Mouse (Mus musculus) liver, embryonic 11.5 days (tissue): ENCODE measurements around the gene Tspan12. TPM values are rescaled to one million over a fixed set of nuclear protein-coding genes. Genes with fewer than 3 reads are reported as not detected.
"Not testable (repeated sequence)": the region's sequence is repeated elsewhere in the genome, so short reads cannot be mapped to it uniquely, and the experiment has no call there.

ENCODE experiments used
- ATAC-seq: fragments of 200-750 bp; cut with Nextera tagmentation; replicated peaks from 2 replicates; pipeline ENCODE4 v1.8.0; 2017; ENCODE audit warnings: moderate number of reproducible peaks, mild to moderate bottlenecking, moderate TSS enrichment, moderate library complexity; ENCODE audit not compliant: low FRiP score
- DNase-seq: peaks from one replicate; pipeline ENCODE4 v3.0.0-alpha.2; 2017; ENCODE audit warnings: low spot score
- H3K27ac ChIP-seq: fragments of 300-500 bp; sonication (generic); 2 replicates; pipeline ENCODE4 v1.5.1; 2014; ENCODE audit warnings: mild to moderate bottlenecking, low read depth, low read length, control low read depth
- H3K27me3 ChIP-seq: fragments of 300-500 bp; sonication (generic); replicated peaks from 2 replicates; pipeline ENCODE4 v1.6.1; 2014; ENCODE audit warnings: low read length, mixed read lengths; ENCODE audit not compliant: control insufficient read depth, insufficient read depth
- H3K36me3 ChIP-seq: fragments of 300-500 bp; sonication (generic); 2 replicates; pipeline ENCODE4 v1.6.1; 2014; ENCODE audit warnings: mild to moderate bottlenecking, low read length, moderate library complexity, mixed read lengths; ENCODE audit not compliant: control insufficient read depth, insufficient read depth
- H3K4me1 ChIP-seq: fragments of 300-500 bp; sonication (generic); replicated peaks from 2 replicates; pipeline ENCODE4 v1.6.1; 2014; ENCODE audit warnings: low read length, mixed read lengths; ENCODE audit not compliant: control insufficient read depth, insufficient read depth
- H3K4me2 ChIP-seq: fragments of 300-500 bp; sonication (generic); 2 replicates; pipeline ENCODE4 v1.6.1; 2014; ENCODE audit warnings: mild to moderate bottlenecking, control low read depth, moderate library complexity
- H3K4me3 ChIP-seq: fragments of 300-500 bp; sonication (generic); 2 replicates; pipeline ENCODE4 v1.5.1; 2014; ENCODE audit warnings: low read depth, low read length, control low read depth
- H3K9ac ChIP-seq: fragments of 300-500 bp; sonication (generic); 2 replicates; pipeline ENCODE4 v1.6.1; 2014; ENCODE audit warnings: low read depth, low read length, control low read depth
- H3K9me3 ChIP-seq: fragments of 300-500 bp; sonication (generic); 2 replicates; pipeline ENCODE4 v1.6.1; 2016; ENCODE audit warnings: low read length, inconsistent platforms, mixed read lengths; ENCODE audit not compliant: control insufficient read depth
- WGBS: fragments of 180-500 bp; shearing (Covaris S2); extraction: QIAGEN DNeasy Blood & Tissue Kit; methylation state at CpG from one replicate; pipeline ENCODE4 v1.1.7; 2014; 5-methylcytosine and 5-hydroxymethylcytosine counted together
- polyA plus RNA-seq: library from polyadenylated mRNA; unstranded; fragments of >200 nt; fragmentation: Nextera tagmentation; extraction: Ambion mirVana; gene quantifications from 2 replicates; pipeline ENCODE4 v1.2.1, GENCODE M21; 2014

The Tspan12 gene
- polyA plus RNA-seq, 1 experiment from 2014 or later = 47.9 TPM

DNA sequence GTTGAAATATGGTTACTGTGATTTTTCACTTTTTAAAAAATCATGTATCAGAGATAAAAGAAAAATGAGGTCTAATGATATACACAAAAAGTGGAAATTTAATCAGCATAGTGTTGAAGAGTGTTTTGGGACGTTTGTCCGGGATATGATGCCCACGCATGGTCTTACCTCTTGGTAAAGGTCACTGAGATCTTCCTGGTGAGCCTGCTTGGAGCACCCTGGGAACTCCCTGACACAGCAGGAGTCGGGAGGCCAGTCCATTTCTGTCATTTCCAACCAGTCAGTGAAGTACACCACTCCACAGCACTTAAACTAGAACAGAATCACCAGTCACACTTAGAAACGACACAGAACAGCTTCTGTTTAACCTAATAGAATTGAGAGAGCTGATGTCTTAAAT lies 56.9 kb downstream of the Tspan12 start:
- Histone ChIP-seq H3K4me3 (no peak overlapping the region), H3K4me2 (no peak overlapping the region), H3K9ac (no peak overlapping the region), H3K27me3 (no peaks in the 10 kb centered on the region), H3K9me3 (no peaks in the 10 kb centered on the region), H3K36me3 (no peaks in the 10 kb centered on the region), H3K4me1 (peaks cover 12% of the 10 kb centered on the region), H3K27ac (no peak overlapping the region)
- WGBS = 80% methylated on average over 5 of the region's 5 CpGs
- DNase-seq = no peak
- ATAC-seq = no peak; the same call in 1 of the 2 replicates

DNA sequence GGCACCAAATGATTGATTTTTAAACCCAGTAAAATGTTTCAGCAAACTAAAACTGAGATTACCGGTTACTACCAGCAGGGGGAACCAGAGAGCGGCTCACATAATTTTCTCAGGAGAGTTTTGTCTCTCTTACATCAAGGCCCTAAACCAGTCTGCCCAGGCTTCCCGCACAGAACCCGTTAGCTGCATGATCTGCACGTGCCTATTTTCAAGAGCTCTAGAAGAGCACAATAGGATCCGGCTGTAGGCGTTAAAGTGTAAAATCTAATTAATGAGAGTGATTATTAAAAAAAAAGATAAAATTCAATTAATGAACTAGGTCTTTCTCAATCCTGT lies 57.3 kb downstream of the Tspan12 start:
- peak; percentile 45 for DNase-seq
- Histone ChIP-seq H3K36me3 (no peaks in the 10 kb centered on the region), H3K4me3 (no peak overlapping the region), H3K4me2 (no peak overlapping the region), H3K9me3 (no peaks in the 10 kb centered on the region), H3K27me3 (no peaks in the 10 kb centered on the region), H3K27ac (no peak overlapping the region), H3K4me1 (peaks cover 16% of the 10 kb centered on the region), H3K9ac (no peak overlapping the region)
- ATAC-seq = peak; percentile 55; the same call in 1 of the 2 replicates
- WGBS = 11% methylated on average over 7 of the region's 7 CpGs

DNA sequence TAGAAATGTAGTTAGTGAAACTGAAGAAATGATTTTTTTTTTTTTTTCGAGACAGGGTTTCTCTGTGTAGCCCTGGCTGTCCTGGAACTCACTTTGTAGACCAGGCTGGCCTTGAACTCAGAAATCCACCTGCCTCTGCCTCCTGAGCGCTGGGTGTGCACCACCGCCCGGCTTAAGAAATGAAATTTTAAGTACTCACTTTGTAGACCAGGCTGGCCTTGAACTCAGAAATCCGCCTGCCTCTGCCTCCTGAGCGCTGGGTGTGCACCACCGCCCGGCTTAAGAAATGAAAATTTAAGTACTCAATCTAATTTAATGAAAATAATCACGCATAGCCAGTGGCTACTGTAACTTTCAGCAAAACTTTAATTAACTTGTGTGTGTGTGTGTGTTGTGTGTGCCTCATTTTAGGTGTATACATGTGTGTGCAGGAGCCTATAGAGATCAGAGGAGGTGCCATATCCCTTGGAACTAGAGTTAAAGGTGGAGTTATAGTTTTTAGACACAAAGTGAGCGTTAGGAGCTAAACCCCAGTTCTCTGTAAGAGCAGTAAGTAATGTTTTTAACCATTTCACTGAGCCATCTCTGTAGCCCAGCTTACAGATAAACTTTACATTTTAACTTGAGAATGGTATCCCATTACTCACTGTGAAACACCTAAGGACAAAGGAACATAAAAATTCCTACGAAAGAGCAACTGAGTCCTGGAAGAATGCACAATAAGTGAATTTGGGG lies 57.8 kb downstream of the Tspan12 start:
- Histone ChIP-seq H3K4me3 (no peak overlapping the region), H3K9ac (no peak overlapping the region)
- no peak for ATAC-seq

DNA sequence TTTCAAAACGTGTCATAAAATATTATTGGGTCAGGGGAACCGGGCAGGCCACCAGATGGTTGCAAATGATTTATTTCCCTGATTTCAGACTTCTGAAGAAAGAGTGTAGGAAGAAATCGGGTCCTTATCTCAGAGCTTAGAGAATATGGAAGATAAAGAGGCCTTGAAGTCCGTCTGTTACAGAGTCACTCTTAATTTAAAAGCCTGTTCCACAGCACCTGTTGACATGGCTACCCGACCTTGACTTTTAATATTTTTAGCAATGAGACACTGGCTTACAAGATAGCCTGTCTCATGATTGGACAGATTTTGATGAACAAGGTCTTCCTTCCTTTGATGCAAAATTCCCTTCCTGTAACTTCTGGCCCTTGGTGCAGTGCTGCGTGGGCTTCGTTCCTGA lies 61.0 kb downstream of the Tspan12 start:
- no peak for DNase-seq
- no peak for ATAC-seq
- 48% methylated on average over 7 of the region's 7 CpGs for WGBS

More for the DNA sequence above, 57.8 kb downstream of the Tspan12 start:
- WGBS = 77% methylated on average over 11 of the region's 11 CpGs
- no peak overlapping the region for H3K27ac ChIP-seq
- DNase-seq = no peak
- no peaks in the 10 kb centered on the region for H3K27me3 ChIP-seq
- peaks cover 17% of the 10 kb centered on the region for H3K4me1 ChIP-seq
- no peak overlapping the region for H3K4me2 ChIP-seq
- H3K36me3 ChIP-seq = no peaks in the 10 kb centered on the region
- H3K9me3 ChIP-seq = no peaks in the 10 kb centered on the region

DNA sequence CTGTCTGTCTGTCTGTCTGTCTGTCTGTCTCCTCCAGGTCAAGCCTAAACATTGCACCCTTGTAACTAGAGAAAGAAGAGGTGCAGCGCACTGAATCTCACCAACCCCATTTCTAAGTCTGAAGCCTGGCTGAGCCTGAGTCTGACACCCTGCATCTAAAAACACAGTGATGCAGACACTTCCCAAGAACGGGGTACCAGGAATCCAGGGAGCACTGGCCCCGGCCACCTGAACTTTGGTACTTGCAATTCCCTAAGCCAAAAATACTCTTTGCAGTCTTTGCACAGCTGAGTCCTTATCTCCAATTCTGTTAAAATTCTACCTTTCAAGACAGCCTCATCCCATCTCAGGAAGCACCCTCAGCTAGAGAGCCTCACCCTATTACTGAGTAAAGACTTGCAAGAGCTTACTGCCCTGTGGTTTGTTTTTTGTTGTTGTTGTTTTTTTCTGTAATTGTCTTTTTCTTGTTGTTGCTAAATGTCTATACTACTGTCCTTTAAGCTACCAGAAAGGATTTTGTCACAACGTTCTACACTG lies 61.7 kb downstream of the Tspan12 start:
- H3K4me1 ChIP-seq = peaks cover 39% of the 10 kb centered on the region
- no peak overlapping the region for H3K9ac ChIP-seq
- H3K36me3 ChIP-seq = no peaks in the 10 kb centered on the region
- H3K27ac ChIP-seq = peak overlapping the region; percentile 71
- DNase-seq (no peak), ATAC-seq (no peak; the same call in 1 of the 2 replicates)
- no peak overlapping the region for H3K4me3 ChIP-seq
- no peaks in the 10 kb centered on the region for H3K27me3 ChIP-seq
- peak overlapping the region; percentile 45 for H3K4me2 ChIP-seq
- WGBS = 65% methylated on average over 4 of the region's 4 CpGs
- no peaks in the 10 kb centered on the region for H3K9me3 ChIP-seq

More for the DNA sequence above, 61.0 kb downstream of the Tspan12 start:
- Histone ChIP-seq H3K9ac (no peak overlapping the region), H3K4me3 (no peak overlapping the region), H3K4me1 (peaks cover 38% of the 10 kb centered on the region), H3K36me3 (no peaks in the 10 kb centered on the region), H3K27ac (no peak overlapping the region), H3K27me3 (no peaks in the 10 kb centered on the region), H3K9me3 (no peaks in the 10 kb centered on the region), H3K4me2 (0 out of 2 replicates have a peak overlapping the region, but pooled peaks have one; percentile 45)

DNA sequence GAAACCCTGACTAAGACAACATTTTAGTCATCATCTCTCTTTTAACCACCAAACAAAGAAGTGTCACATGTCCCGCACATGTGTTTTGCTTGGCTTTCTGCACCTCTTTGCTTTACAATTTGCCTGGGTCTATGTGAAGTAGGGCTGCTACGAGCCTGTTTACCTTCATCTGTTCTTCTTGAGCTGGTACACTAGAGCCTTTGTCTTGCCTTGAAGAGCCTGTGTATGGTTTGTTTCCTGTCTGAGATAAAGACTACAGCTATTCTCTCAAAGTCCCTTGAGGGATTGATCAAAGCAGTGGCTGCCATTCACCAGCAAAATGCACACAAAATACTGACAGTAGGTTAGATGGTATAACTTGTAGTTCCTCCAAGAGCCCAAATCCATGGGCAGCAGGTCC lies 62.3 kb downstream of the Tspan12 start:
- Histone ChIP-seq H3K27me3 (no peaks in the 10 kb centered on the region), H3K9me3 (no peaks in the 10 kb centered on the region), H3K4me1 (peaks cover 39% of the 10 kb centered on the region), H3K36me3 (no peaks in the 10 kb centered on the region), H3K27ac (peak overlapping the region; percentile 71), H3K4me2 (peak overlapping the region; percentile 45), H3K9ac (no peak overlapping the region; the same call in 1 of the 2 replicates), H3K4me3 (no peak overlapping the region)
- ATAC-seq (peak; percentile 38), DNase-seq (no peak)
- WGBS = 60% methylated on average over 2 of the region's 2 CpGs

DNA sequence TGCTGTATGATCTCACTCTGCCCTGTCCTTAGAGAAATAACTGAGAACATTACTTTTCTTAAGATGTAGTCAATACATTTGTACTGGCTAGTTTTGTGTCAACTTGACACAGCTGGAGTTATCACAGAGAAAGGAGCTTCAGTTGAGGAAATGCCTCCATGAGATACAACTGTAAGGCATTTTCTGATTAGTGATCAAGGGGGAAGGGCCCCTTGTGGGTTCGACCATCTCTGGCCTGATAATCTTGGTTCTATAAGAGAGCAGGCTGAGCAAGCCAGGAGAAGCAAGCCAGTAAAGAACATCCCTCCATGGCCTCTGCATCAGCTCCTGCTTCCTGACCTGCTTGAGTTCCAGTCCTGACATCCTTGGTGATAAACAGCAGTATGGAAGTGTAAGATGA lies 62.7 kb downstream of the Tspan12 start:
- peak overlapping the region; percentile 71 for H3K27ac ChIP-seq
- H3K27me3 ChIP-seq, H3K9me3 ChIP-seq, H3K36me3 ChIP-seq, H3K9ac ChIP-seq, DNase-seq, H3K4me3 ChIP-seq: not testable (repeated sequence)
- H3K4me1 ChIP-seq = peaks cover 39% of the 10 kb centered on the region
- ATAC-seq = peak; percentile 37; the same call in 1 of the 2 replicates
- WGBS = 21% methylated on average over 1 of the region's 1 CpGs
- peak overlapping the region; percentile 45 for H3K4me2 ChIP-seq

DNA sequence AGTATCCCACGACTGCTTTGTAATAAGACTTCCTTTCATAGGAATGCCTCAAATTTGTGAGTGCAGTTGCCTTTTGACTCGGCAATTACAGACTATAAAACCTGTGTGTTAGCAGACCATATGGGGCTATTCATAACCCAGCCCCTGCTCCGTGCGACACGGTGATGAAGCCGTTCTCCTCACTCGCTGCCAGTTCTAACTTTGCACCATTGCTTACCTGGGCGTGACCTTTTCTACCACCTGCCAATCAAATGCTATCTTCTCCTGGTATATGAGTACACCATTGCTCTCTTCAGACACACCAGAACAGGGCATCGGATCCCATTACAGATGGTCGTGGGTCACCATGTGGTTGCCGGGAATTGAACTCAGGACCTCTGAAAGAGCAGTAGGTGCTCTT lies 64.6 kb downstream of the Tspan12 start:
- peak overlapping the region; percentile 30; the same call in 1 of the 2 replicates for H3K27ac ChIP-seq

DNA sequence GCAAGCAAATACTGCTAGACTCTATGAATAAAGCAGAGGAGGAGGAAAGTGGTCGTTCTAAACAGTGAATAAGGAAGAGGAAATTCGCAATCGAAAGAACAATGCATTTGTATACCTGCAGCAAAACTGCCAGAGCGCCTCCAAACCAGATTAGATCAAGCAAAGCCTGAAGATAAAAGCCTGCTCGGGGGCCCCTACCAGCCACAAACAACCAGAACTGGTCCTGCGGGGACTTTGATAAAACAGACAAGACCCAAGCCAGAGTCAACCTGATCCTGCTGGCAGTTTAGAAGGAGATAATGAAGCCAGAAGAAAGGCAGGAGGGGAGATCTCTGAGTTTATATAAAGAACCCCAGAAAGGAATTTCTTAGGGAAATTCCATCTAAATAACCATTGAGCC lies 65.0 kb downstream of the Tspan12 start:
- Histone ChIP-seq H3K4me1 (peaks cover 39% of the 10 kb centered on the region), H3K27me3 (no peaks in the 10 kb centered on the region), H3K4me3 (no peak overlapping the region), H3K36me3 (no peaks in the 10 kb centered on the region), H3K4me2 (peak overlapping the region; percentile 43), H3K9me3 (no peaks in the 10 kb centered on the region), H3K27ac (peak overlapping the region; percentile 30; the same call in 1 of the 2 replicates), H3K9ac (no peak overlapping the region)
- DNase-seq (no peak), ATAC-seq (peak; percentile 81)
- WGBS = 18% methylated on average over 6 of the region's 6 CpGs

More for the DNA sequence above, 64.6 kb downstream of the Tspan12 start:
- peak; percentile 64 for ATAC-seq
- Histone ChIP-seq H3K9me3 (no peaks in the 10 kb centered on the region), H3K36me3 (no peaks in the 10 kb centered on the region), H3K9ac (no peak overlapping the region), H3K4me1 (peaks cover 39% of the 10 kb centered on the region), H3K4me2 (peak overlapping the region; percentile 43), H3K4me3 (no peak overlapping the region), H3K27me3 (no peaks in the 10 kb centered on the region)
- WGBS = 61% methylated on average over 11 of the region's 11 CpGs
- no peak for DNase-seq
